Mouse (Mus musculus) midbrain, embryonic 15.5 days (tissue): ENCODE measurements around the gene Ccdc183. TPM values are rescaled to one million over a fixed set of nuclear protein-coding genes. Genes with fewer than 3 reads are reported as not detected.
A peak's percentile ranks its signal among the peaks of the same experiment; 100 is the strongest.

Source experiments
- ATAC-seq: fragments of 200-750 bp; cut with Nextera tagmentation; replicated peaks from 2 replicates; pipeline ENCODE4 v1.8.0; 2017; ENCODE audit warnings: moderate TSS enrichment
- H3K27ac ChIP-seq: fragments of 300-500 bp; sonication (generic); 2 replicates; pipeline ENCODE4 v1.5.1; 2015; ENCODE audit warnings: mild to moderate bottlenecking, inconsistent platforms
- H3K27me3 ChIP-seq: fragments of 300-500 bp; sonication (generic); replicated peaks from 2 replicates; pipeline ENCODE4 v1.6.1; 2015; ENCODE audit warnings: inconsistent platforms
- H3K36me3 ChIP-seq: fragments of 300-500 bp; sonication (generic); replicated peaks from 2 replicates; pipeline ENCODE4 v1.6.1; 2015; ENCODE audit warnings: inconsistent platforms
- H3K4me1 ChIP-seq: fragments of 300-500 bp; sonication (generic); 2 replicates; pipeline ENCODE4 v1.6.1; 2015; ENCODE audit warnings: inconsistent platforms
- H3K4me2 ChIP-seq: fragments of 300-500 bp; sonication (generic); 2 replicates; pipeline ENCODE4 v1.6.1; 2015; ENCODE audit warnings: inconsistent platforms, mild to moderate bottlenecking, moderate library complexity
- H3K4me3 ChIP-seq: fragments of 300-500 bp; sonication (generic); 2 replicates; pipeline ENCODE4 v1.5.1; 2015; ENCODE audit warnings: mild to moderate bottlenecking, inconsistent platforms
- H3K9ac ChIP-seq: fragments of 300-500 bp; sonication (generic); 2 replicates; pipeline ENCODE4 v1.6.1; 2015; ENCODE audit warnings: mild to moderate bottlenecking, inconsistent platforms
- H3K9me3 ChIP-seq: fragments of 300-500 bp; sonication (generic); 2 replicates; pipeline ENCODE4 v1.6.1; 2016; ENCODE audit warnings: inconsistent platforms
- WGBS: fragments of 180-500 bp; shearing (Covaris S2); methylation state at CpG from one replicate; pipeline ENCODE4 v1.1.7; 2015; ENCODE audit warnings: mixed read lengths; 5-methylcytosine and 5-hydroxymethylcytosine counted together
- polyA plus RNA-seq: library from polyadenylated mRNA; unstranded; fragments of >200 nt; fragmentation: Nextera tagmentation; extraction: Ambion mirVana; gene quantifications from 2 replicates; pipeline ENCODE4 v1.2.1, GENCODE M21; 2015

Gene Ccdc183
- polyA plus RNA-seq, 1 experiment from 2014 or later = 0.28 TPM

GRCm38 (mm10) chr2:25598749-25599148 is 18.7 kb downstream of the Ccdc183 start:
- no peak for ATAC-seq
- H3K9ac ChIP-seq = no peak overlapping the region
- H3K4me1 ChIP-seq = no peaks in the 10 kb centered on the region
- H3K9me3 ChIP-seq = no peaks in the 10 kb centered on the region
- 94% methylated on average over 1 of the region's 1 CpGs for WGBS
- no peak overlapping the region for H3K27ac ChIP-seq
- no peak overlapping the region for H3K4me2 ChIP-seq
- no peak overlapping the region for H3K4me3 ChIP-seq
- no peaks in the 10 kb centered on the region for H3K27me3 ChIP-seq
- H3K36me3 ChIP-seq = peaks cover 63% of the 10 kb centered on the region

GRCm38 (mm10) chr2:25596765-25597510 is 20.5 kb downstream of the Ccdc183 start:
- Histone ChIP-seq H3K36me3 (peaks cover 80% of the 10 kb centered on the region), H3K4me3 (no peak overlapping the region), H3K27ac (no peak overlapping the region), H3K4me1 (no peaks in the 10 kb centered on the region), H3K9me3 (no peaks in the 10 kb centered on the region), H3K4me2 (no peak overlapping the region), H3K9ac (no peak overlapping the region), H3K27me3 (no peaks in the 10 kb centered on the region)
- ATAC-seq = no peak
- 95% methylated on average over 5 of the region's 5 CpGs for WGBS

GRCm38 (mm10) chr2:25591863-25592262 is 25.6 kb downstream of the Ccdc183 start:
- no peak overlapping the region for H3K9ac ChIP-seq
- H3K4me2 ChIP-seq = no peak overlapping the region
- H3K27ac ChIP-seq = no peak overlapping the region
- no peaks in the 10 kb centered on the region for H3K4me1 ChIP-seq
- H3K36me3 ChIP-seq = peaks cover 56% of the 10 kb centered on the region
- no peaks in the 10 kb centered on the region for H3K27me3 ChIP-seq
- ATAC-seq = no peak
- H3K4me3 ChIP-seq = no peak overlapping the region
- WGBS = 86% methylated on average over 2 of the region's 2 CpGs
- no peaks in the 10 kb centered on the region for H3K9me3 ChIP-seq

- no peaks in the 10 kb centered on the region for H3K9me3 ChIP-seq
- peaks cover 41% of the 10 kb centered on the region for H3K36me3 ChIP-seq
- H3K4me1 ChIP-seq = no peaks in the 10 kb centered on the region
- no peak overlapping the region for H3K9ac ChIP-seq
- no peak overlapping the region for H3K4me2 ChIP-seq
- WGBS = 96% methylated on average over 8 of the region's 8 CpGs
- H3K27ac ChIP-seq = no peak overlapping the region
- H3K4me3 ChIP-seq = no peak overlapping the region
- ATAC-seq = no peak
- H3K27me3 ChIP-seq = no peaks in the 10 kb centered on the region
Observed at GRCm38 (mm10) chr2:25588227-25588907, 29.1 kb downstream of the Ccdc183 start.

GRCm38 (mm10) chr2:25587290-25587689 is 30.2 kb downstream of the Ccdc183 start:
- H3K4me3 ChIP-seq = no peak overlapping the region
- 91% methylated on average over 8 of the region's 8 CpGs for WGBS
- H3K27me3 ChIP-seq = no peaks in the 10 kb centered on the region
- no peak overlapping the region for H3K4me2 ChIP-seq
- H3K36me3 ChIP-seq = peaks cover 31% of the 10 kb centered on the region
- H3K4me1 ChIP-seq = peaks cover 9% of the 10 kb centered on the region
- H3K27ac ChIP-seq = no peak overlapping the region
- no peak for ATAC-seq
- H3K9me3 ChIP-seq = no peaks in the 10 kb centered on the region
- H3K9ac ChIP-seq = no peak overlapping the region

GRCm38 (mm10) chr2:25585601-25586000 is 31.9 kb downstream of the Ccdc183 start:
- Histone ChIP-seq H3K9ac (no peak overlapping the region), H3K36me3 (peaks cover 18% of the 10 kb centered on the region), H3K4me3 (no peak overlapping the region), H3K9me3 (no peaks in the 10 kb centered on the region), H3K27ac (no peak overlapping the region), H3K27me3 (peaks cover under 1% of the 10 kb centered on the region), H3K4me2 (no peak overlapping the region), H3K4me1 (peaks cover 22% of the 10 kb centered on the region)
- ATAC-seq = no peak
- 93% methylated on average over 3 of the region's 3 CpGs for WGBS

- Histone ChIP-seq H3K36me3 (peaks cover 16% of the 10 kb centered on the region; the same call in 1 of the 2 replicates), H3K27ac (no peak overlapping the region), H3K4me3 (no peak overlapping the region), H3K9me3 (no peaks in the 10 kb centered on the region), H3K4me1 (peaks cover 29% of the 10 kb centered on the region), H3K4me2 (no peak overlapping the region), H3K27me3 (peaks cover 8% of the 10 kb centered on the region), H3K9ac (no peak overlapping the region)
- ATAC-seq = no peak
- WGBS = 89% methylated on average over 4 of the region's 4 CpGs
Observed at GRCm38 (mm10) chr2:25584856-25585255, 32.6 kb downstream of the Ccdc183 start.

- H3K36me3 ChIP-seq = peaks cover 16% of the 10 kb centered on the region; the same call in 1 of the 2 replicates
Observed at GRCm38 (mm10) chr2:25584152-25584551, 33.3 kb downstream of the Ccdc183 start.

GRCm38 (mm10) chr2:25583571-25583970 is 33.9 kb downstream of the Ccdc183 start:
- no peak for ATAC-seq
- no peak overlapping the region for H3K27ac ChIP-seq
- H3K4me2 ChIP-seq = no peak overlapping the region
- 82% methylated on average over 4 of the region's 4 CpGs for WGBS
- H3K36me3 ChIP-seq = peaks cover 16% of the 10 kb centered on the region; the same call in 1 of the 2 replicates
- H3K4me3 ChIP-seq = no peak overlapping the region
- H3K27me3 ChIP-seq = peaks cover 21% of the 10 kb centered on the region
- H3K9ac ChIP-seq = no peak overlapping the region
- peaks cover 40% of the 10 kb centered on the region for H3K4me1 ChIP-seq
- H3K9me3 ChIP-seq = no peaks in the 10 kb centered on the region

More at GRCm38 (mm10) chr2:25584152-25584551, 33.3 kb downstream of the Ccdc183 start:
- no peak overlapping the region for H3K27ac ChIP-seq
- peaks cover 36% of the 10 kb centered on the region for H3K4me1 ChIP-seq
- peaks cover 15% of the 10 kb centered on the region for H3K27me3 ChIP-seq
- 99% methylated on average over 3 of the region's 3 CpGs for WGBS
- no peaks in the 10 kb centered on the region for H3K9me3 ChIP-seq
- ATAC-seq = no peak
- H3K9ac ChIP-seq = no peak overlapping the region
- H3K4me3 ChIP-seq = no peak overlapping the region
- H3K4me2 ChIP-seq = no peak overlapping the region

- no peak overlapping the region for H3K9ac ChIP-seq
- no peak for ATAC-seq
- WGBS = 72% methylated on average over 6 of the region's 6 CpGs
- no peak overlapping the region for H3K27ac ChIP-seq
- no peak overlapping the region for H3K4me2 ChIP-seq
- H3K36me3 ChIP-seq = peaks cover 16% of the 10 kb centered on the region; the same call in 1 of the 2 replicates
- peaks cover 26% of the 10 kb centered on the region for H3K27me3 ChIP-seq
- H3K4me3 ChIP-seq = no peak overlapping the region
- peaks cover 44% of the 10 kb centered on the region for H3K4me1 ChIP-seq
- no peaks in the 10 kb centered on the region for H3K9me3 ChIP-seq
Observed at GRCm38 (mm10) chr2:25583120-25583481, 34.4 kb downstream of the Ccdc183 start.

- no peak overlapping the region for H3K27ac ChIP-seq
- H3K27me3 ChIP-seq = peaks cover 31% of the 10 kb centered on the region
- 56% methylated on average over 12 of the region's 12 CpGs for WGBS
- H3K4me2 ChIP-seq = no peak overlapping the region
- H3K9ac ChIP-seq = no peak overlapping the region
- H3K36me3 ChIP-seq = peaks cover 16% of the 10 kb centered on the region; the same call in 1 of the 2 replicates
- no peaks in the 10 kb centered on the region for H3K9me3 ChIP-seq
- no peak overlapping the region for H3K4me3 ChIP-seq
- peaks cover 49% of the 10 kb centered on the region for H3K4me1 ChIP-seq
- peak; percentile 41; the same call in 1 of the 2 replicates for ATAC-seq
Observed at GRCm38 (mm10) chr2:25582466-25583119, 34.9 kb downstream of the Ccdc183 start.

- no peaks in the 10 kb centered on the region for H3K9me3 ChIP-seq
- 33% methylated on average over 6 of the region's 6 CpGs for WGBS
Observed at GRCm38 (mm10) chr2:25581901-25582301, 35.6 kb downstream of the Ccdc183 start.

More at GRCm38 (mm10) chr2:25581901-25582301, 35.6 kb downstream of the Ccdc183 start:
- ATAC-seq = no peak
- Histone ChIP-seq H3K9ac (no peak overlapping the region), H3K27me3 (peaks cover 38% of the 10 kb centered on the region), H3K4me2 (peak overlapping the region; percentile 71; the same call in 1 of the 2 replicates), H3K36me3 (peaks cover 13% of the 10 kb centered on the region; the same call in 1 of the 2 replicates), H3K4me1 (peaks cover 56% of the 10 kb centered on the region), H3K27ac (no peak overlapping the region), H3K4me3 (no peak overlapping the region; the same call in 1 of the 2 replicates)
